Mouse (Mus musculus) granulocyte monocyte progenitor cell, adult 5-6 weeks (primary cell): ENCODE results near the gene Ruvbl2. TPM values are rescaled to one million over a fixed set of nuclear protein-coding genes. Genes with fewer than 3 reads are reported as not detected.
"Not testable (repeated sequence)": the region's sequence is repeated elsewhere in the genome, so short reads cannot be mapped to it uniquely, and the experiment has no call there.

Experiments used
- ATAC-seq: replicated peaks from 2 replicates; pipeline ENCODE4 v1.8.0; 2016; ENCODE audit warnings: mild to moderate bottlenecking, moderate TSS enrichment, inconsistent platforms; ENCODE audit not compliant: poor library complexity, severe bottlenecking
- total RNA-seq, 2 experiments: library from RNA; stranded (forward) in 1 of 2; stranded (reverse) in 1 of 2; fragments of 200-712, 200-1000 nt in 1 of 2; fragments of >200 nt in 1 of 2; fragmentation: Nextera tagmentation in 1 of 2; gene quantifications; 2 replicates each; pipeline ENCODE4 v1.2.3; 2014 to 2017

Gene Ruvbl2
- 90.0 and 147 TPM in 2 replicates for total RNA-seq (2014; fragmentation: Nextera tagmentation)
- 191 and 250 TPM in 2 replicates for total RNA-seq (2017)

GRCm38 (mm10) chr7:45437521-45438276 lies at the start of gene Ruvbl2:
Ruvbl2 (minus strand) TSS chr7:45438096.
- ATAC-seq, result no peak

- ATAC-seq, result no peak
These were observed 49.0 kb upstream of the Ruvbl2 start, which contains the start of gene Gm45808 for GRCm38 (mm10) chr7:45486761-45487415. Gm45808 (minus strand) TSS chr7:45486811.

- no peak for ATAC-seq
These were observed 48.3 kb upstream of the Ruvbl2 start for GRCm38 (mm10) chr7:45486158-45486557.

GRCm38 (mm10) chr7:45484985-45485384 lies 47.1 kb upstream of the Ruvbl2 start:
- not testable (repeated sequence) for ATAC-seq

GRCm38 (mm10) chr7:45482166-45482565 lies 44.3 kb upstream of the Ruvbl2 start:
- ATAC-seq, result no peak

GRCm38 (mm10) chr7:45481374-45481927 lies 43.6 kb upstream of the Ruvbl2 start, which contains the start of gene Tulp2:
Tulp2 (plus strand) TSS chr7:45481877.
- ATAC-seq, result peak; percentile 69

- not testable (repeated sequence) for ATAC-seq
These were observed 42.4 kb upstream of the Ruvbl2 start for GRCm38 (mm10) chr7:45480310-45480709.

GRCm38 (mm10) chr7:45478774-45479173 lies 40.9 kb upstream of the Ruvbl2 start:
- no peak for ATAC-seq

- ATAC-seq, result peak; percentile 44
These were observed 39.1 kb upstream of the Ruvbl2 start for GRCm38 (mm10) chr7:45477003-45477402.

- no peak for ATAC-seq
These were observed 38.6 kb upstream of the Ruvbl2 start for GRCm38 (mm10) chr7:45476453-45476852.

GRCm38 (mm10) chr7:45475291-45475969 lies 37.5 kb upstream of the Ruvbl2 start:
- no peak for ATAC-seq

- peak; percentile 48 for ATAC-seq
These were observed 33.0 kb upstream of the Ruvbl2 start for GRCm38 (mm10) chr7:45470869-45471268.

- no peak for ATAC-seq
These were observed 29.3 kb upstream of the Ruvbl2 start for GRCm38 (mm10) chr7:45467090-45467670.

- ATAC-seq, result peak; percentile 81
These were observed 28.6 kb upstream of the Ruvbl2 start, which contains the start of gene Bax for GRCm38 (mm10) chr7:45466283-45467089. Bax (minus strand) TSS chr7:45466898.

GRCm38 (mm10) chr7:45465549-45465948 lies 27.7 kb upstream of the Ruvbl2 start:
- no peak for ATAC-seq

- ATAC-seq, result no peak
These were observed 27.2 kb upstream of the Ruvbl2 start for GRCm38 (mm10) chr7:45465112-45465511.

- ATAC-seq, result no peak
These were observed 26.3 kb upstream of the Ruvbl2 start for GRCm38 (mm10) chr7:45463987-45464778.

- not testable (repeated sequence) for ATAC-seq
These were observed 25.0 kb upstream of the Ruvbl2 start for GRCm38 (mm10) chr7:45462868-45463267.

GRCm38 (mm10) chr7:45462325-45462724 lies 24.4 kb upstream of the Ruvbl2 start:
- no peak for ATAC-seq
